Mouse (Mus musculus): ENCODE measurements around the gene Gsk3b. TPM values are rescaled to one million over a fixed set of nuclear protein-coding genes. Genes with fewer than 3 reads are reported as not detected.

The Gsk3b gene
- total and polyA plus RNA-seq, 2 experiments = 4.8 to 11.8 TPM

GRCm38 (mm10) chr16:38274737-38275136, 185.9 kb downstream of the Gsk3b start:
- H3K79me2 ChIP-seq (ENCODE audit: control insufficient read depth, insufficient read depth, low read length) = peaks cover 36% of the 10 kb centered on the region; the same call in 1 of the 2 replicates
- H3K27ac ChIP-seq (replicated peaks; ENCODE audit: insufficient read depth, low read depth, low read length) = no peak overlapping the region
- H3K4me1 ChIP-seq (ENCODE audit: control insufficient read depth, insufficient read depth, low read length) = peaks cover 10% of the 10 kb centered on the region
- no peaks in the 10 kb centered on the region for H3K36me3 ChIP-seq (ENCODE audit: control insufficient read depth, insufficient read depth, low read length)
- 77% methylated on average over 2 of the region's 2 CpGs for WGBS
- H3K4me3 ChIP-seq (ENCODE audit: insufficient read depth, low read depth, low read length) = no peak overlapping the region
- no peak for DNase-seq (ENCODE audit: extremely low read depth, low read depth, low spot score)
- no peak for TF ChIP-seq POLR2A (IDR thresholded peaks at IDR 0.05; ENCODE audit: extremely low read depth, insufficient read depth, low read length)
- no peak for TF ChIP-seq CTCF (IDR thresholded peaks at IDR 0.05; ENCODE audit: low read depth, low read length)
- H3K9ac ChIP-seq (ENCODE audit: low read depth, low read length) = no peak overlapping the region
- H3K27me3 ChIP-seq (ENCODE audit: control insufficient read depth, insufficient read depth, low read length) = no peaks in the 10 kb centered on the region

- Histone ChIP-seq H3K4me1 (ENCODE audit: control insufficient read depth, insufficient read depth, low read length) (peaks cover 33% of the 10 kb centered on the region), H3K27ac (replicated peaks; ENCODE audit: insufficient read depth, low read depth, low read length) (peak overlapping the region; percentile 99), H3K36me3 (ENCODE audit: control insufficient read depth, insufficient read depth, low read length) (peaks cover 2% of the 10 kb centered on the region; the same call in 1 of the 2 replicates), H3K79me2 (ENCODE audit: control insufficient read depth, insufficient read depth, low read length) (peaks cover 24% of the 10 kb centered on the region; the same call in 1 of the 2 replicates), H3K9ac (ENCODE audit: low read depth, low read length) (peak overlapping the region; percentile 44; the same call in 1 of the 2 replicates), H3K27me3 (ENCODE audit: control insufficient read depth, insufficient read depth, low read length) (no peaks in the 10 kb centered on the region), H3K4me3 (ENCODE audit: insufficient read depth, low read depth, low read length) (no peak overlapping the region)
- DNase-seq (ENCODE audit: extremely low read depth, low read depth, low spot score) = peak; percentile 97
- 25% methylated on average over 5 of the region's 5 CpGs for WGBS
- TF ChIP-seq CTCF (IDR thresholded peaks at IDR 0.05; ENCODE audit: low read depth, low read length) (no peak), POLR2A (IDR thresholded peaks at IDR 0.05; ENCODE audit: extremely low read depth, insufficient read depth, low read length) (no peak)
Measured at GRCm38 (mm10) chr16:38279794-38280193, 191.0 kb downstream of the Gsk3b start.

- peak; percentile 81 for DNase-seq (ENCODE audit: extremely low read depth, low read depth, low spot score)
- Histone ChIP-seq H3K27ac (replicated peaks; ENCODE audit: insufficient read depth, low read depth, low read length) (peak overlapping the region; percentile 99), H3K4me1 (ENCODE audit: control insufficient read depth, insufficient read depth, low read length) (peaks cover 42% of the 10 kb centered on the region), H3K79me2 (ENCODE audit: control insufficient read depth, insufficient read depth, low read length) (peaks cover 28% of the 10 kb centered on the region), H3K36me3 (ENCODE audit: control insufficient read depth, insufficient read depth, low read length) (peaks cover 5% of the 10 kb centered on the region; the same call in 1 of the 2 replicates), H3K27me3 (ENCODE audit: control insufficient read depth, insufficient read depth, low read length) (no peaks in the 10 kb centered on the region), H3K4me3 (ENCODE audit: insufficient read depth, low read depth, low read length) (no peak overlapping the region), H3K9ac (ENCODE audit: low read depth, low read length) (peak overlapping the region; percentile 45; the same call in 1 of the 2 replicates)
- TF ChIP-seq POLR2A (IDR thresholded peaks at IDR 0.05; ENCODE audit: extremely low read depth, insufficient read depth, low read length) (no peak), CTCF (IDR thresholded peaks at IDR 0.05; ENCODE audit: low read depth, low read length) (no peak)
- WGBS = 35% methylated on average over 7 of the region's 7 CpGs
Measured at GRCm38 (mm10) chr16:38280951-38281350, 192.2 kb downstream of the Gsk3b start.

- H3K36me3 ChIP-seq (ENCODE audit: control insufficient read depth, insufficient read depth, low read length) = peaks cover 5% of the 10 kb centered on the region; the same call in 1 of the 2 replicates
- peaks cover 17% of the 10 kb centered on the region for H3K79me2 ChIP-seq (ENCODE audit: control insufficient read depth, insufficient read depth, low read length)
- no peaks in the 10 kb centered on the region for H3K27me3 ChIP-seq (ENCODE audit: control insufficient read depth, insufficient read depth, low read length)
- H3K9ac ChIP-seq (ENCODE audit: low read depth, low read length) = peak overlapping the region; percentile 53
- 31% methylated on average over 7 of the region's 7 CpGs for WGBS
- H3K4me3 ChIP-seq (ENCODE audit: insufficient read depth, low read depth, low read length) = no peak overlapping the region
- peak overlapping the region; percentile 78 for H3K27ac ChIP-seq (replicated peaks; ENCODE audit: insufficient read depth, low read depth, low read length)
- H3K4me1 ChIP-seq (ENCODE audit: control insufficient read depth, insufficient read depth, low read length) = peaks cover 43% of the 10 kb centered on the region
- DNase-seq (ENCODE audit: extremely low read depth, low read depth, low spot score) = peak; percentile 84
- no peak for TF ChIP-seq POLR2A (IDR thresholded peaks at IDR 0.05; ENCODE audit: extremely low read depth, insufficient read depth, low read length)
- TF ChIP-seq CTCF (IDR thresholded peaks at IDR 0.05; ENCODE audit: low read depth, low read length) = no peak
Measured at GRCm38 (mm10) chr16:38282559-38283160, 193.9 kb downstream of the Gsk3b start.

- H3K9ac ChIP-seq (ENCODE audit: low read depth, low read length) = peak overlapping the region; percentile 18; the same call in 1 of the 2 replicates
- no peak for DNase-seq (ENCODE audit: extremely low read depth, low read depth, low spot score)
- WGBS = 65% methylated on average over 3 of the region's 3 CpGs
- peaks cover 5% of the 10 kb centered on the region; the same call in 1 of the 2 replicates for H3K36me3 ChIP-seq (ENCODE audit: control insufficient read depth, insufficient read depth, low read length)
- H3K27ac ChIP-seq (replicated peaks; ENCODE audit: insufficient read depth, low read depth, low read length) = peak overlapping the region; percentile 78
- TF ChIP-seq CTCF (IDR thresholded peaks at IDR 0.05; ENCODE audit: low read depth, low read length) = no peak
- TF ChIP-seq POLR2A (IDR thresholded peaks at IDR 0.05; ENCODE audit: extremely low read depth, insufficient read depth, low read length) = no peak
- no peak overlapping the region for H3K4me3 ChIP-seq (ENCODE audit: insufficient read depth, low read depth, low read length)
- H3K79me2 ChIP-seq (ENCODE audit: control insufficient read depth, insufficient read depth, low read length) = peaks cover 15% of the 10 kb centered on the region
- no peaks in the 10 kb centered on the region for H3K27me3 ChIP-seq (ENCODE audit: control insufficient read depth, insufficient read depth, low read length)
- H3K4me1 ChIP-seq (ENCODE audit: control insufficient read depth, insufficient read depth, low read length) = peaks cover 47% of the 10 kb centered on the region
Measured at GRCm38 (mm10) chr16:38283300-38283699, 194.5 kb downstream of the Gsk3b start.

GRCm38 (mm10) chr16:38285801-38286200, 197.0 kb downstream of the Gsk3b start:
- TF ChIP-seq CTCF (IDR thresholded peaks at IDR 0.05; ENCODE audit: low read depth, low read length) (no peak), POLR2A (IDR thresholded peaks at IDR 0.05; ENCODE audit: extremely low read depth, insufficient read depth, low read length) (no peak)
- Histone ChIP-seq H3K4me3 (ENCODE audit: insufficient read depth, low read depth, low read length) (no peak overlapping the region), H3K27ac (replicated peaks; ENCODE audit: insufficient read depth, low read depth, low read length) (peak overlapping the region; percentile 87), H3K79me2 (ENCODE audit: control insufficient read depth, insufficient read depth, low read length) (peaks cover 15% of the 10 kb centered on the region), H3K27me3 (ENCODE audit: control insufficient read depth, insufficient read depth, low read length) (no peaks in the 10 kb centered on the region), H3K36me3 (ENCODE audit: control insufficient read depth, insufficient read depth, low read length) (peaks cover 5% of the 10 kb centered on the region; the same call in 1 of the 2 replicates), H3K4me1 (ENCODE audit: control insufficient read depth, insufficient read depth, low read length) (peaks cover 44% of the 10 kb centered on the region), H3K9ac (ENCODE audit: low read depth, low read length) (peak overlapping the region; percentile 49)
- DNase-seq (ENCODE audit: extremely low read depth, low read depth, low spot score) = peak; percentile 100
- WGBS = 25% methylated on average over 7 of the region's 7 CpGs

Measured in liver, adult 2 months (tissue).